Mouse (Mus musculus) R1 (cell line): Measurements from ENCODE around the gene Prkcd.

Experiments used
- DNase-seq: peaks from one replicate; pipeline ENCODE4 v3.0.0-alpha.2; 2018; ENCODE audit warnings: low read depth, low spot score

Gene Prkcd

DNA sequence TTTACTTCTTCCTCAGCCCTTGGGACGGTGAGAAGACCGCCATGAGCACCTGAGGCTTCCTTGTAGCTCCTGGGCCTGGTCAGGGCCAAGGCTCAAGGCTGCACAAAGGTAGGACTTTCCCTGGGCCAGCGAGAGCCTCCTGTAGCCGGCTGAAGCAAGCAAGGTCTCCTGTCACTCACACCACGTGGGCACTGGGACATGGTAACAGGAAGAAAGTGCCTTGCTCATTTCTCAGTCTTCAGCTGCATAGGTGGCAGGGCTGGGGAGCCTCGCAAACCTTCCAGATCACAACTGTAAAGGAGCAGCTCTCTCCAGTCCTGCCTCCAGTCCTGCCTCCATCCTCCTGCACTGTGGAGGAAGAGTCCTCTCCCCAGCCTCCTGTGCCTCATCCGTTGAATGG is 50.2 kb downstream of the Prkcd start:
- no peak for DNase-seq

DNA sequence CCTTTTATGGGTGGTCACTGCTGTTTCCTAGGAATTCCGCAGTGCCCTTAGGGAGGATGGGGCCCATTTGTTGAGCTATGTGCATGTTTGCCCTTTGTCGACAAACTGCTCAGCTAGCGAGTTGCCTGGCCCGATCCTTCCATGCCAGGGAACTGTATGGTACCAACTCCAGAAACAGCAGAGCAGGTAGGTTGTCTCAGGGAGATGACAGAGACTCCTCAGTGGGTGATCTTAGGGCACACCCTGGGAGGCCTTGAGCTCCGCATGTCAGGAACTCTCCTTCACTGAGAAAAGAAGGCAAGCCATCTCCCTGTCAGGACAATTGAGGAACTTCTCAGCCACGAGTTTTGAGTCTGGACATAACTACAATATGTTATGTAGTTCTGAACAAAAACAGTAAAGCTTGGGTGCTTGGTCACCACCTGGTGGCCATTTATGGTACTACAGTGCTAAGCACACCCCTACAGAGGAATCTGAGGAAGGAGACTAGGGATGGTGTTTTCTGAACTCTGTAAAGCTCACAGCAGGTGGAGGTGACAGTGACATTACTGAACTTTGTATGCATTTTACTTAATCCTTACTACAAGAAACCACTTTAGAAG is 51.9 kb downstream of the Prkcd start:
- peak; percentile 87 for DNase-seq

GRCm38 (mm10) chr14:30573235-30573634 is 52.8 kb downstream of the Prkcd start:
- DNase-seq: no peak

GRCm38 (mm10) chr14:30572253-30572652 is 53.8 kb downstream of the Prkcd start:
- DNase-seq: no peak

DNA sequence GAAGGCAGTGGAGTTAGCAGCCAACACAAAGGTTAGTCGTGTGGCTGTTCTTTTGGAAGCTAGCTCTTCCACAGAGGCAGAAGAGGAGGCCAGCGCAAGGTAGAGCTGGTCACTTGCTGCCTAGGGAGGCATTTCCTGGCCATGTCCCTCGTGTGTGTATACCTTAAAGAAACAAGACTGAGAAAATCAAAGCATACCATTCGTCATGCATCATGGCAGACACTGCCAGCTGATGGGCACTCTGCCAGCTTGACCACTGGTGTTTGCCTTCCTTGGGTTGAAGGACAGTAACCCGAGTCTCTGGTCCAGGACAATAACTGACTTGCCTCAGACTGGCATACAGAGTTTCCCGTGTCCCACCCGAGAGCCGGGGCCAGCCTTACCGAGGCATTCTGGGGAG is 55.7 kb downstream of the Prkcd start:
- no peak for DNase-seq

GRCm38 (mm10) chr14:30568016-30568415 is 58.0 kb downstream of the Prkcd start:
- peak; percentile 84 for DNase-seq

DNA sequence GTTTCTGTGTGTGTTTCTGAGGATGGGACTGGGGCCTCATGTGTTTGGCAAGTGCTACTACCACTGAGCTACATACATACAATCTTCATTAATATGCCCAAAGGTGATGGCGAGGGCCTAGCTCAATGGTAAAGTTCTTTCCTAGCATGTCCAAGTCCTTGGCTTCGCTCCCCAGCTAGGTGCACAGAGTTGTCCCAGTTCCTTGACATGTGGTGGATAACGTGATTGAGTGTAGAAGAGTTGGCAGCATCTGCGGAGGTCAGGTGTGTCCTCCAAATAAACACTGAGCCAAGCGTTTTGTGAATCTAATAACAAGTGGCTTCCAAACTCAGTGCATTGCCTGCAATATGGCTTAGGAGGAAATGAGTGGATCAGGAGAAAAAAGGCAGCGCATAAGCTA is 59.7 kb downstream of the Prkcd start:
- no peak for DNase-seq

- peak; percentile 81 for DNase-seq
Observed at GRCm38 (mm10) chr14:30564451-30564850, 61.6 kb downstream of the Prkcd start.

- no peak for DNase-seq
Observed at GRCm38 (mm10) chr14:30562343-30562742, 63.7 kb downstream of the Prkcd start.

DNA sequence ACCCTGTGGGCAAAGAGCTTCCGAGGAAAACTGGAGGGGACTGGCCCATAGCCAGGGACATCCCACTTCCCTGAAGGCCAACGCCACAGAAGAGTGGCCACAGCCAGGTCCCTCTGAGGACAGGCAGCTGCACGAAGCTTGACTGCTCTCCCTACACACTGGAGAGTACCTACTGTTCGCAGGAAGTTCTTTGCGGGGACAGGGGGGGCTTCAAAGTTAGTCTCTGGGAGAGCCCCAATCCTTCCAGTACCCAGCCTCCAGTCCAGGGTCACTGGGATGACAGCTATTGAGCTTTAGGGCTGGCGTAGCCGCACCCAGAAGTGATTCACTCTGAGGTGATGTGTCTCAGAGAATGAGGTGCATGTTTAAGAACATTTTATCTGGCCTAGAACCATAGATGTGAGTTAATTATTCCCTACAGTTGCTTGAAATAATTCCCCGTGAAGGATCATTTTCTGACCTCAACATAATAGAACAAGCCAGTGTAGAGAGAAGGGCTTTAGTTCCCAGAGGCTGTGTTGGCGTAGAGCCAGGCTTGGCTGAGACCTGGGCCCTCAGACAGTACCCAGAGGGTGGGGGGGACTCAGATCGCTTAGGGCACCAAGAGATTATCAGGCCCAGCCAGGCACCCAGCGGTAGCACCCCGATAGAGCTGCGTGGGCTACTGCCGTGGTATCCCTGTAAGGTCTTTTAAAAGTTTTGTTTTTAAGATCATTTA is 64.4 kb downstream of the Prkcd start:
- DNase-seq: no peak

DNA sequence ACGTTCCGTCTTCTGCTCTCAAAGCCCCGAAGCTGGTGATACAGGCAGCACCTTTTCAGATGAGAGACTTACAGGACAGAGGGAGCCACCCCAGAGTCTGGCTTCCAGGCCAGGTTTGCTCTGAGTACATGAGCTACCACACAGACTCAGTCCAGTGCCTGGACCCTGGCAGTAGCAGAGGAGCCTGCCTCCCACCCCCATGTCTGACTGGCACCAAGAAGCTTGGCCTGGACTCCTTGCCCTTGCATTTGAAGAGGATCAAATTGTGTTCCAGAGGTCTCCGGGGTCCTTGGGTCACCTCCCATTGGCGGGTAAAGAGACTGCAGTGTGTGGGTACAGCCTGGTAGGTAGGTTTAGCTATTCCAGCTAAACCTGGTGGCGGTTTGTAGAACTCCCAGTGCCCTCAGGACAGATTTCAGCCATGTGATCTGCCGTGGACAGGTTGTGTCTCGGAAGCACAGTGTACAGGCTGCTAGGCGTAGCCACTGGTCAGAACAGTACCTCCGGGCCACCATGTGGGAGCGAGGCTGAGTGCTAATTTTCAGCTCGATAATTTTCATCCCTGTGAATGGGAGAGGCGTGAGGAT is 65.1 kb downstream of the Prkcd start:
- DNase-seq: no peak

DNA sequence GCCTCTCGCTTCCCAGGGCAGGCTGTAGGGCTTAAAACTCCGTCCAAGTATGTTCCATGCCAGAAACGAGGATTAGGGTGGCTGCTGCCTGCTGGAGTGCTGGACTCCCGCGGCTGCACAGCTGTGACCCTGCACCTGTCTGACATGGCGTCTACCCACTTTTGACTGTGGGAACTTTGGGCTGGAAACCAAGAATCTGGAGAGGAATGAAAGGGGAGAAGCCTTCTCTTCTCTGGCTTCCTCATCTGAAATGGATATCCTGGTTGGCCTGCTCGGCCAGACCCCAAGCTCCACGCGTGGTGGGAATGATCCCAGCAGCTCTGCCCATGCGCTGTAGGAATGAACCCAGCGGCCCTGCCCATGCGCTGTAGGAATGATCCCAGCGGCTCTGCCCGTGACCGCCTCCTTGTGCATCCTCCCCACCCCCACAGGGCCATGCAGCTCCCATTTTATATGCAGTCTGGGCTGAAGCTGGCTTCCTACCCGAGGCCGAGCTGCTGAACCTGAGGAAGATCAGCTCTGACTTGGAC is 66.6 kb downstream of the Prkcd start:
- DNase-seq: peak; percentile 77

DNA sequence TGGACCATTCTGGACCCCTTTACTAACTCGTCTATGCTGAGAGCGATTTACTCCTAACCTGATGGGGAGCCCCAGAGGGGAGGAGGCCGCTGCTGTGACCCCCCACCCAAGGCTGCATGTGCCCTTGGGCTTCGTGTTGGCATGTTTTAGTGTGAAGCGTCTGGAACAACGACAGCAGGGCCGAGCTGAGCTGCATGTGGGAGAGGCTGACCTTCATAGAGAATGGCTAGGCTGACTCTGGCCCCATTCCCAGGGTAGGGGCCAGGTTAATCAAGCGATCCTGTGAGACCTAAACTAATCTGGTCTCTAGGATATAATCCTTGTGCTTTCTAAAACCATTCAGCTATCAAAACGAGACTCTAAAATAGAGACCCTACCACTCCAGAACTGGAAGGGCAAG is 68.3 kb downstream of the Prkcd start:
- no peak for DNase-seq

- DNase-seq: no peak
Observed at GRCm38 (mm10) chr14:30556651-30557050, 69.4 kb downstream of the Prkcd start.

DNA sequence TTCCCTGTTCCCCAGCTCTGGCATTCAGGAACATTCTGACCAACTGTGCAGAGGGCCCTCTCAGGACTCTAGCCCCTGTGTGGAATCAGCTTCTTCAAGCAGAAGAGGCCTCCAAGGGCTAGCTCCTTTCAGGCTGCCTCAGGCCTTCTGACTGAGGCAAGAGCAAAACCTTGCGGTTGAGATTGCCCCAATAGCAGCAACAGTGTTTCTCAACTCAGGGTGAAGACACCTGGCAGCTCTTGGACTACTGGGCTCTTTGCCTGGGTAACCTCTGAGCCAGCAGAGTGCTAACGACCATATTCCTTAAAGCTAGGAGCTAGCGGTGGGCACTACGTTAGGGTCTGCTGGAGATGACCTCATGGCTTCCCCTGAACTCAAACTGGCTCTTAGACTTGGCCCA is 72.8 kb downstream of the Prkcd start:
- DNase-seq: no peak

- no peak for DNase-seq
Observed at GRCm38 (mm10) chr14:30551981-30552380, 74.0 kb downstream of the Prkcd start.

DNA sequence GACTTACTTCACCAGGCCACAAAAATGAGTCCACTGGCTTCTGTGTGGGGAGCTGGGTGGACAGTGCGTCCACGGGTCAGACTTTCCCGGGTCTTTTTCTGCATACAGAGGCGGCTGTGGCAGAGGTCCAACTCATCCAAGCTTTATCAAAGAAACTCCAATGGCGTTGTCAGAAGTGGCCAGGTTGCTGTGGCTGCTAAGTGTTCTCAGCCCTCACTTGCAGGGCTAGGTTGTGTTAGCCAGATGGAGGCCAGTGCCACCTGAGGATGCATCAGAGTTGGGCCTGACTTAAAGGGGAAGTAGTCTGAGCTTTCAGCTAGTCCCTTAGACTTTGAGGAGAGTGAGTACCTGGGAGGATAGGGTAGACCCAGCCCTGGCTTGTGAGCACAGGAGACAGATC is 74.5 kb downstream of the Prkcd start:
- no peak for DNase-seq

DNA sequence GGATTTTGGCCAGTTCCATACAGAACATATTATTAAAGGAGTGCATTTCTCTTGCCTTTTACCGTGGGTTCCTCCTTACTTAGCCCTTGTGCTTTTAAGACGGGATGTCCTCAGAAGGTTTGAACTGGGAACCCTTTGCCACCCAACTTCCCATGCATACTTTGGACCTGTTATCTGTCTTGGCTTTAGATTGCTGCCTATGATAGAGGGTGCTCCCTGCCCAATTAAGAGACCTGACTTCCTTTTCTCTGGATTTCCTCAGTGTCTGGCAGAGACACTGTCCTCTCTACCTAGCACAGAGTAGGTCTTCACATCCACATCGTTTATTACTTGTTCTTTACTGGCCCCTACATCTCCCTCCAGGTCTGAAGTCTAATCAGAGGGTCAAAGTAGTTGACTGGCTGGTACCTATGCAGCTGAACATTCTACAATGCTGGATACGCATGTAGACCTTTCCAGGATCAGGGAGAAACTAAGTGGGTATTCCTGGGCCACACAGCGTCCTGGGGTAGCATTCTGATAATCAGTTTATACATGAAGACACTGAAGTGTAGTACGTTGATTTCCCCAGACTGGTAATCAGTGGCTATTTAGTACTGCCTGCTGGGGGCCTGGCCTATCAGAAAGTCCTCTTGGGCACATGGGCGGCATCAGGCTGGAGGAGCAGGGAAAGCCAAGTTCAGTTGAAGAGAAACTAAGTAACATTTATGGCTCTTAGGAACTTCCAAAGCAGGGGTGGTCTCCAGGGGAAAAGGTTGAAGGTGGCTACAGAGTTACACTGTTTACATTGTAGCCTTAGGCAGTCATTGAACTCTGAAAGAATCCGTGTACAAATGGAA is 75.6 kb downstream of the Prkcd start:
- no peak for DNase-seq

DNA sequence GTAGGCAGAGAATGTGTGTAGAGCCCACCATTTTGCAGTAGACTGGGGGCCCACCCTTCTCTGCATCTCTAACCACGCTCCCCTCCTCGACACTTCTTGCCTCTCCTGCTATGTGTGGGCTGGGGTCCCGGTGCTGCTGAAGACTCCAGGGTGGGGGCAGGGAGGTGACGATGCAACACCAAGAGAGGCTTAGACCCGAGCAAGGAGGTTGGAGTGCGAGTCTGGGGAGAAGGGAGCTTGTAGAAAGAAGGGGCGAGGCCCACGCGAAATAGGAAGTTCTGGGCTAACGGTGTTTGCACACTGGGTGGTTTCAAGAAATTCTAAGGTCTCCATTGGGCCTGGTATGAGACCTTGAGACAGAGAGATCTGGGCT is 76.2 kb downstream of the Prkcd start:
- DNase-seq: peak; percentile 48

DNA sequence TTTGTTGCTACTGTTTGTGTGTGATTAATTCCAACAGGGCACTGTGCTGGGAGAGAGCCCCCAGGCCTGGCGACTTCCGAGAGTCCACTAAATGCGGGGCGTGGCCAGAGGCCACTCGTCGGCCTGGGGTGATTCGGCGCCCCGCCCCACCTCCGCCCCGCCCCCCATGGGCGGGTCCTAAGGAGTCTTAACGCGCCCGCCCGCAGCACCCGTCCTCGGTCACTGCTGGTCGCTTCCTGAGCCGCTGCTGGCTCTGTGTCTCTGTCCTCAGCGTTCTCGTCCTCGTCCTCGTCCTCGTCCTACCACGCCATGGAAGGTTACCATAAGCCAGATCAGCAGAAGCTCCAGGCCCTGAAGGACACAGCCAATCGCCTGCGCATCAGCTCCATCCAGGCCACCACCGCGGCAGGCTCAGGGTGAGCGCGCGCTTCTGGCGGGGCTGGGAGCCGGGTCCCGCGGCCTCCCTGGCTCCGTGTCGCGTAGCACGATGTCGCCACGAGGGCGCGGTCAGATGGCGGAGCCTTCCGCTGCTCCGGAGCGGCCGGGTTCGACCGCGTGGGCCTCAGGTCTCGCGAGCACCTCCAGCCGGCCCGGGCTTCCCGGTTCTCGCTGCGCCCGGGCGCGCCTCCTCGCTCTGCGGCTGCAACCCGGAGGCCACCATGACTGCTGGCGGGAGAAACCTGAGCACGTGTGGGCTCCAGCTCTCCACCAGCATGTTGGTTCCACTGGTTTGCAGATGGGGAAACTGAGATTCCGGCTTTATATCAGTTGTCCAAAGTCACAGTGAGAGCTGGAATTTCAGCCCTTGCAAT is 76.8 kb downstream of the Prkcd start:
- DNase-seq: peak; percentile 91

GRCm38 (mm10) chr14:30548131-30548720 is 77.8 kb downstream of the Prkcd start, which contains the start of gene Tkt:
Gene Tkt (plus strand): TSS chr14:30548359.
- no peak for DNase-seq
